Mouse (Mus musculus): ENCODE measurements at regions not wholly inside any gene's neighbourhood (a gene's known extent, or its start where the extent isn't known, plus 50 kb on each side); places are given as distances from the start of the nearest gene placed in this dataset.
"Not testable (repeated sequence)": the region's sequence is repeated elsewhere in the genome, so short reads cannot be mapped to it uniquely, and the experiment has no call there.

GRCm38 (mm10) chr3:138609749-138610148 is 83.8 kb downstream of the Eif4e start:
- no peak for DNase-seq (ENCODE audit: low spot score in 2 of 2)

GRCm38 (mm10) chr3:138612884-138613653 is 87.1 kb downstream of the Eif4e start:
- DNase-seq (ENCODE audit: low spot score in 2 of 2): no peak

GRCm38 (mm10) chr3:138613680-138614079 is 87.7 kb downstream of the Eif4e start:
- no peak for DNase-seq (ENCODE audit: low spot score in 2 of 2)

- DNase-seq (ENCODE audit: low spot score in 2 of 2): no peak
Observed at GRCm38 (mm10) chr3:138614899-138615298, 88.9 kb downstream of the Eif4e start.

- DNase-seq (ENCODE audit: low spot score in 2 of 2): no peak
Observed at GRCm38 (mm10) chr3:138620263-138620662, 94.3 kb downstream of the Eif4e start.

GRCm38 (mm10) chr3:138624128-138624527 is 98.1 kb downstream of the Eif4e start:
- no peak for DNase-seq (ENCODE audit: low spot score in 2 of 2)

GRCm38 (mm10) chr3:138626230-138626629 is 100.3 kb downstream of the Eif4e start:
- DNase-seq (ENCODE audit: low spot score in 2 of 2): no peak

GRCm38 (mm10) chr3:138630231-138630630 is 104.3 kb downstream of the Eif4e start:
- no peak for DNase-seq (ENCODE audit: low spot score in 2 of 2)

GRCm38 (mm10) chr3:138632086-138632485 is 106.1 kb downstream of the Eif4e start:
- no peak for DNase-seq (ENCODE audit: low spot score in 2 of 2)

- no peak for DNase-seq (ENCODE audit: low spot score in 2 of 2)
Observed at GRCm38 (mm10) chr3:138642026-138642425, 100.0 kb upstream of the Tspan5 start.

- DNase-seq (ENCODE audit: low spot score in 2 of 2): no peak
Observed at GRCm38 (mm10) chr3:138643951-138644285, 98.1 kb upstream of the Tspan5 start.

- no peak for DNase-seq (ENCODE audit: low spot score in 2 of 2)
Observed at GRCm38 (mm10) chr3:138644286-138644951, 97.6 kb upstream of the Tspan5 start.

GRCm38 (mm10) chr3:138645320-138645719 is 96.7 kb upstream of the Tspan5 start:
- DNase-seq (ENCODE audit: low spot score in 2 of 2): no peak

- DNase-seq (ENCODE audit: low spot score in 2 of 2): no peak
Observed at GRCm38 (mm10) chr3:138649699-138650098, 92.3 kb upstream of the Tspan5 start.

- not testable (repeated sequence) for DNase-seq (ENCODE audit: low spot score in 2 of 2)
Observed at GRCm38 (mm10) chr3:138650671-138651070, 91.3 kb upstream of the Tspan5 start.

GRCm38 (mm10) chr3:138651361-138652205 is 90.4 kb upstream of the Tspan5 start:
- DNase-seq (ENCODE audit: low spot score in 2 of 2): no peak

GRCm38 (mm10) chr3:138652206-138652605 is 89.8 kb upstream of the Tspan5 start:
- no peak for DNase-seq (ENCODE audit: low spot score in 2 of 2)

GRCm38 (mm10) chr3:138652685-138653084 is 89.3 kb upstream of the Tspan5 start:
- no peak for DNase-seq (ENCODE audit: low spot score in 2 of 2)

GRCm38 (mm10) chr3:138653549-138654246 is 88.3 kb upstream of the Tspan5 start:
- no peak for DNase-seq (ENCODE audit: low spot score in 2 of 2)

- no peak for DNase-seq (ENCODE audit: low spot score in 2 of 2)
Observed at GRCm38 (mm10) chr3:138654610-138655371, 87.2 kb upstream of the Tspan5 start.

- no peak for DNase-seq (ENCODE audit: low spot score in 2 of 2)
Observed at GRCm38 (mm10) chr3:138655479-138655878, 86.5 kb upstream of the Tspan5 start.

Measured in frontal cortex, postnatal 14 days (tissue).